Mouse (Mus musculus): ENCODE measurements around the gene Axdnd1. TPM values are rescaled to one million over a fixed set of nuclear protein-coding genes. Genes with fewer than 3 reads are reported as not detected.
"Not testable (repeated sequence)": the region's sequence is repeated elsewhere in the genome, so short reads cannot be mapped to it uniquely, and the experiment has no call there.

Gene Axdnd1
- total RNA-seq, 2 experiments from 2014 or later, result 1.3 to 2.6 TPM

DNA sequence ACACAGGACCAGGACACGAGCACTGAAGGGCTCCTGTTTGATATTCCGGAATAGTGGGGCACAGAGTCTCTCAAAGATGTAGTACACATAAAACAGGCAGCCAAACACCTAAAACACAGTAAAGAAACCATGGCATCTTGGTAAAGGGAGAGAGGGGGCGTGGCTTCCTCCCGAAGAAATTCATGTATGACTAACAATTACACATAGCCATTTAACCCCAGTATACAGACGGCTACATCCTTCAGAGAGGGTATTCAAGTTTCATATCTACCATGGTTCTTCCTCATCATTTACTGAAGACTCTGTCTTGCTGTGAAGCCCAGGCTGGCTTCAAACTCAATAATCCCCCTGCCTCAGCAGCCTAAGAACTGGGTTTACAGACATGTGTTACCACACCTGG is 16.8 kb upstream of the Axdnd1 start:
- no peak for DNase-seq (ENCODE audit: low spot score in 2 of 2)

DNA sequence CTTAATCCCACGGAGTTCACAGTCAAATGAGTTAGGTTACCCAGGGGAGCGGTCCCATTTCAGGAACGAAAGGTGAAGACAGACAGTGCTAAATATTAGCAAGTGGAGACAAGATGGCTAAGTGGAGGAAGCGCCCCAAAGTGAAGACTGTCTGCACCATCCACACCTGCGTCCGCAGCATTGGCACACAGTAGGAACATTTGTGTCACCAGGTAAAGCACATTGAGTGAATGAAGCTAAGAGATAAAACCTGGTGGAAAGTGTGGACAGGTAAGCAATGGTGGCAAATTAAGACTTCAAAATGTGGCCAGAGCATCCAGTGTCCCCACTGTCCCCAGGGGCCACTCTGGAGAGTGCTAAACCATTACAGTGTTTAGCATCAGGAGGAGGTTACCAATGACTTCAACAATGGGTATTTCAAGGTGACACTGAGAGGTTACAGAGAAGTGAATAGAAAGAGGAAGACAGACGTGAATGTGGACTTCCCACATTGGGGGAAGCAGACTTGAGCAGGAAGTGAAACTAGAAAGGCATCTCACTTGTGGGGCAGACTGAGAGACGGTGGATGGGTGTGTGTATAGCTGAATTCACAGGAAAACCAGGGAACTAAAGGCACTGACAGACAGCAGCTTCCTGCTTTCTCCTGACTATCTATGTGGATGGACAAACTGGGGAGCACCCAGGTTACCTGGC is 16.2 kb upstream of the Axdnd1 start:
- DNase-seq (ENCODE audit: low spot score in 2 of 2), result no peak

DNA sequence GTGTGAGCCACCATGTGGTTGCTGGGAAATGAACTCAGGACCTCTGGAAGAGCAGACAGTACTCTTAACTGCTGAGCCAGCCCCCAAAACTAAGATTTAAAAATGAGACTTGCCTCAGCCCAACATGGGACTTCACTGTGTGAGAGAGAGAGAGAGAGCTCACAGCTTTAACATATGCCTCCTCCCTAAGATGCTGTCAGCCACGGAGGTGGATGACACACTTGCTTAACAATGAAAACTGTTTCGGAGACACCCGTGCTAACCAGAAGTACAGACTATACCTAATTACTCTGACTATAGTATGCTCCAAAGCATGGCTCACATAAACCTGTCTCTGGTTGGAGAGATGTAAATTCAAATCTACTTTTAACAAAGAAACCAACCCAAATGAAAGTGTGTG is 12.5 kb upstream of the Axdnd1 start:
- no peak for DNase-seq (ENCODE audit: low spot score in 2 of 2)

DNA sequence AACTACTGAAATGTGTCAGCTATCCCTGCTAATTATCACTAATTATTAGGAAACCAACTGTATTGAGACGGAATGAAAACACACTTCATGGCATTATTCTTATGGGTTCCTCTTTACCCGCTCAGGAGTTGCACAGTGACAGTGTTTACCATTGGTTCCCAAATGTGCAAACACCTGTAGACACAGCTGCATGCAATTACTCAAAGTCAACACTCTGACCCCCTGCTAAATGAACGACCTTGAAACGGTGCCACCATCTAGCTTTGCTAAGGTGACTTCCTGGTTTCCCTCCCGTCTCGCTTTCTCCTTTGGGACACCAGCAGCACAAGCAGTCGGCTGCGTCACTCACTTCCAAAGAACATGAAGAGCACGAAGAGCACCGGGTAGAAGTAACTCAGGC is 11.5 kb upstream of the Axdnd1 start:
- no peak for DNase-seq (ENCODE audit: low spot score in 2 of 2)

DNA sequence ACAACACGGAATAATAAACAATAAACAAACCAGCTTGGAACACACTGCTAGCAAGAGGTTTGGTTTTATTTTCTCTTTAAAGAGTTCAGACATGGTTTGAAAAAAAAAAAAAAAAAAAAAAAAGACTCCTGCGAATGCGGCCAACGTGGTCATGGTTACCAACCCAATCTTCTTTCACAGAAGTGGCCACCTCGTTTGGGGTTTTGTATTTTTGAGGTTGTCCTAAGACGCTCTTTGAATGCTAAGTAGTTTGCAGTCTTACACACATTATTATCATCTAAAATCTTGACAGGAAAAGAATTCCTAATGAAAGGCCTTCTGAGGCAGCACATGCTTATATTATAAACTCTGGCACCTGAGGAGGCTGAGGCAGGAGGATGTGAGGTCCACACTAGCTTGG is 7.5 kb upstream of the Axdnd1 start:
- no peak for DNase-seq (ENCODE audit: low spot score in 2 of 2)

DNA sequence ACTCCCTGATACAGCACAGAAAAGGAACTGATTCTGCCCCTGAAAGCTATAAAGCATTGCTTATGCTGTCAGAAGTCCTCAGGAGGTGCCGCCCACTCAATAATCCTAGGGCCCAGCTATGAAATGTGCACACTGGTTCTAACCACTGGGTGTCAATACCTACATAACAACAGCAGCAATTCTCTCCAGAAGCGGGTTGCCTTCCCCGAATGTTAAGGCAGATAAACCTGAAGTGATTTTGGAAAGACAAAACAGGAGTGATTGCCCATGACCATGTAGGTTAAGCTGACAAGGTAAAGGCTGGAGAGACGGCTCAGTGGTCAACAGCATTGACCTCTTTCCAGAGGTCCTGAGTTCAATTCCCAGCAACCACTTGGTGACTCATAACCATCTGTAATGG is 4.8 kb upstream of the Axdnd1 start:
- no peak for DNase-seq (ENCODE audit: low spot score in 2 of 2)

DNA sequence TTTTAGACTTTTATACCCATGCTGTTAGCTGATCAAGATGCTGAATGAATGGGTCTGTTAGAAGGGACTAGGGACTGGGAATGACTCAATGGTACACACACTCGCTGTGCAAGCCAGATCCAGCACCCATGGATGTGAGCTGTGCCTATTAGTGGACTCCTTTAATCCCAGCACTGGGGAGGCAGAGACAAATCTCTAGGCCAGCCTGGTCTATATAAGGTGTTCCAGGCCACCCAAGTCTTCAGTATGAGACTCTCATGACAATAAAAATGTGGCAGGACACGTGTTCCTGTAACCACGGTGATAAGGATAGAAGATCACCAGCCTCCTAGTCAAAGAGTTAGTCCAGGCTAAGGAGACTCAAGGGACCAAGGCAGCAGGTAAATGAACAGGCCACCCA is 3.1 kb upstream of the Axdnd1 start:
- no peak for DNase-seq (ENCODE audit: low spot score in 2 of 2)

DNA sequence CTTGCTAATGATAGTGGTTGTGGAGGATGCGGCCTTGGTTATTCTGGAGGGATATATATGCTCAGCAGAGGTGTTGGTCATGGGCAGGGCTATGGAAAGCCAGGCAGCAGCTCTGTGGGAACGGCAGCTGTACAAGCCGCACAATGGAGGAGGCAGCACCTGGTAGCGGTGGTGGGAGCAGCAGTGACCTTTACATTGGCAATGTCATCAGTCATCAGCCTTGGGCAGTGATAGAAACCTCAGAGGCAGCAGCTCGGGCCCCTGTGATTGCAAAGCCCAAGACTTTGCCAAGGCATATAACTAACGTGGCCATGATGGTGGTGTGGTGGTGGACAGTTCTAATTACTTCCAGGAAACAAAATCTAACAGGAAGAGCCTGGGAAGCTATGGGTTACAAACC is 2.5 kb upstream of the Axdnd1 start:
- no peak for DNase-seq (ENCODE audit: low spot score in 2 of 2)

DNA sequence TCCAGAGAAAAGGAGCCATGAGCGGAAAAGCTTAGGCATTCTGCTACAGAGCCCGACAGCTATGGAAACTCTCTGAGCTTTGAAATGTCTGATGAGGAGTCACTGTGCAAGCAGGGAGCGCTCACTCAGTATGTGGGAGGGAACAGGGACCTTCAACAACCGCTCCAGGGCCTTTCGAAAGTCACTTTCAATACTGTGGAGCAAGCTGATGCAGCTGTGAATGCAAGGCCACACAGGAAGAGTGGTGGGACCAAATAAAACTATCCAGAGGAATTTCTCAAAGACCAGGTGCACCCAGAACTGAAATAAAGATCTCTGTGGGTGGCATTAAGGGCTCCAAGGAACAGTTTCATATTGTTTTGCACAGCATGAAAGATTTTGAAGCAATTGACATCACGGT is 1.9 kb upstream of the Axdnd1 start:
- DNase-seq (ENCODE audit: low spot score in 2 of 2), result no peak

DNA sequence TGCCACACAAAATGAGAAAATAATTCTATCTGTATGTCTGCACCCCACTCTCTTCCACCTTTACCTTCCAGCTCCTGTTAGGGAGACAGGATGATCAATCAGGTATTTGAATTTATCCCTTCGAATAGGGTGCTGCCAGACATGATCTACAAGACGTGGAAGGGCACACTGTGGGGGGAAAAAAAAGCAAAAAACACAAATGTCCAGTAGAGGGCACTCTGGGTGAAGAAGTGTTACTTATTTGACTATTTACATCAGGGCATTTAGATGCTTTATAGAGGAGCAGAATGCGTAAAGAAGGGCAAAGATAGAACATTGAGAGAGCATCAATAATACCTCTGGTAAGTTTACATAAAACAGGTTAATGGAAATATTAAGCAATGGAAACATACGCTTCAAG is 2.8 kb downstream of the Axdnd1 start:
- DNase-seq (ENCODE audit: low spot score in 2 of 2), result no peak

DNA sequence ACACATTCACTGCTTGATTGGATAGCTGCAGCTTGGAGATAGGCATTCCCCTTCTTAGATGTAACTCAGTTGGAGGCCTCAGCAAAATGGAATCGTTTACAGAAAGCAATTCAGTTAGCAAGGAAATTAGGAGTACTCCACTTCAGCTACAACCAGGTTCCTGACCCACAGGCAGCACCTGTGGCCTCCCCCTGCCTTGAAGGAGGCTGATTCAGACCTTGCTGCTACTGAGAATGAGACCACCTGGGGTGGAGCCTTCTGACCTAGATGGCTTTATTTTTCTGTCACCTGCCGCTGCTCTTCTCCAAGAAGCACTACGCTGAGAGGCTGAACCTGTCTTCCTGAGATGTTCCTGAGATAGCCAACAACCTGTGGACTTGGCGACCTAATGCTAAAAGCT is 12.4 kb downstream of the Axdnd1 start:
- DNase-seq (ENCODE audit: low spot score in 2 of 2), result no peak

DNA sequence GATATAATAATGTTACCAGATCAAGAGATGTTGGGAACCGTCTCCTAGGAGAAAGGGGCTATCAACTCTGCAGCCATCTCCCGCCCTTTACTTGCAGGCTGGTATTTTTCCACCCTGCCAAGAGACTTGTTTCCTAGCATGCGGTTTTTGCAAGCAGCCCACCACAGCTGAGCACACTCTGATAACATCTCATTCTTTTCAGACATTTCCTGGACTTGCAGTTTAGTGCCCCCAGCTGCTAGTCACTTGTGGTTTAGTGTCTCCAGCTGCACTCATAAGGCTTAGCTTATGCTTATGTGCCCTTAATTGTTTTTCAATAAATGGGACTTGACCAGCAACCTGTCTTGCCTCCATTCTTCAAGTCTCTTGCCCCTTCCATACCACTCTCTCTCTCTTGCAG is 13.0 kb downstream of the Axdnd1 start:
- no peak for DNase-seq (ENCODE audit: low spot score in 2 of 2)

DNA sequence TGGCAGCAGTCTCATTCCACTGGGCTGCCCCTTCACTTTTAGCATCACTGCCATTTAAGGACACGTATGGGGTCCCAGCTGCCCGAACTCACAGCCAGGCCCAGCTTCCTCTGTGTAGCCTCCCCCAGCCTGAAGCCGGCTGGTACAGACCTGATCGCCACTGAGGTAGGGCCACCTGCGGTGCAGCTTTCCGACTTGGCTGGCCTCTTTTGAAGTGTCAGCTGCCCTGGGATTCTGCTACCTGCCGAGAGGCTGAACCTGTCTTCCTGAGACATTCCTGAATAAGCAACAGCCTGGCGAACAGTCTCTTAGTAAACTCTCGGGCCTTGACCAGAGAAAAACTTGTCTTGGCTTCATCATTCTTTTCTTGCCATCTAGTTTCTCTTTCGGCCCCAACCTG is 17.7 kb downstream of the Axdnd1 start:
- no peak for DNase-seq (ENCODE audit: low spot score in 2 of 2)

DNA sequence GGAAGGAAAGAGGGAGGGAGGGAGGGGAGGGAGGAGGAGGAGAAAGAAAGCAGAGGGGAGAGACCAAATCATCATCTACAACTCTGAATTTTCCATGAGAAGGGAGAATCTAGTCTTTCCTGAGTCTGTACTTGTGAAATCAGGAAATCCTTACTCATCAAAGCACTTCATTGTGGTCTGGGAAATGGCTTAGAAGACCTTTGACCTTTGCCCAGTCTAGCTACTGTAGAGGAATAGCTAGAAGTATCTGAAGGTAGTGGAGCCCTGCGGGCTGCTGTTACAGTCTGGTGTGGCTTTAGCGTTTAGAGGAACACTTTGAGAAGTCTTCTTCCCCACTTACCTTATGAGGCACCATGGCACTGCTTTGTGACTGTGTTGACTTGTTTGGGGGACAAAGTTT is 18.5 kb downstream of the Axdnd1 start:
- DNase-seq (ENCODE audit: low spot score in 2 of 2), result no peak

DNA sequence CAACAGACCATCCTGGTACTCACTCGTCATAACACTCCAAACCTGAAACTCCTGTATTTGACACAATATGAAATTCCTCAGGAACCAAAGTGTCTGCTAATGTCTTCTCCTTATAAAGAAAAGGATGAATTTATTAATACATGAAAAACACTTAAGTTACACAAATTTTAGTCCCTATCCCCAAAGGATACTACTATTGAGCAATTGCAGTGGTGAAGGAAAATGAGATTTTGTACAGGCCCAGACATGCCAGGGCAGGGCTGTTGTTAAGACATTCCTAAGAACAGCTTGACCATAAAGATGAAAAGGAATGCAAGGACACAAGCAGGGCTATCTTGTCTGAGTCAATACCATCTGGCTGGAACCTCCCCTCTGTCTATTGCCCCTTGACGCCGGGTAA is 20.8 kb downstream of the Axdnd1 start:
- DNase-seq (ENCODE audit: low spot score in 2 of 2), result not testable (repeated sequence)

DNA sequence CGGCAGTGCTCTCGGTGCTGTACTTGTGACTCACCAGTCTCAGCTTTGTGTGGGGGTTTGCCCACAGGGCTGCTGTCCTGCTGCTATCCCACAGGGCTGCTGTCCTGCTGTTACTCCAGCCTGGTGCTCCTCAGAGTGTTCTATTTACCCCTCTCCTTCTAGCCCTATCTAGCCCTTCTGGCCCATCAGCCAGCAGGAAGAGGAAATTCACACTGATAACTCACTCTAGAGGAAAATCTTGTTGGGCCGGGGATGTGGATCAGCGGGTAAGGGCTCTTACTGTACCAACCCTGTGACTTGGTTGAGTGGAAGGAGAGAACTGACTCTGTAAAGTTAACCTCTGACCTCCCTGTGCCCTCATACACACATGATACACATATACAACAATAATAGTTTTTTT is 27.8 kb downstream of the Axdnd1 start:
- no peak for DNase-seq (ENCODE audit: low spot score in 2 of 2)

DNA sequence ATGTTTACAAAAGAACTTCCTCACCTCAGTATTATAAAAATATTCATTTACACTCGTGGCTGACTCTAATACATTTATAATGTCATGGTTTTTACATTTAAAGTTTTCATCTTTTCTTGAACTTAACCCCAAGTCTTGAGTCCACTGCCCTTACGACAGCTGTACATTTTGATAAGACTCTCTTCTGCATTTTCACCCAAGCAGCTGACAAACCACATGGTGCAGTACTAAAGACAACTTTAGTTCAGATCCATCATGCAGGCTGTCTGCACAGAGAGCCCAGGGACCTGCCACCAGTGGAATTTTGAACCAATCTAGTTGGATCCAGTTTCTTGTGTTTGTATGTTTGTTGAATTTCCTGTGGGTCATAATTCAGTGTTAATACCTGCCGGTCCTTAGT is 34.1 kb downstream of the Axdnd1 start:
- DNase-seq (ENCODE audit: low spot score in 2 of 2), result no peak

DNA sequence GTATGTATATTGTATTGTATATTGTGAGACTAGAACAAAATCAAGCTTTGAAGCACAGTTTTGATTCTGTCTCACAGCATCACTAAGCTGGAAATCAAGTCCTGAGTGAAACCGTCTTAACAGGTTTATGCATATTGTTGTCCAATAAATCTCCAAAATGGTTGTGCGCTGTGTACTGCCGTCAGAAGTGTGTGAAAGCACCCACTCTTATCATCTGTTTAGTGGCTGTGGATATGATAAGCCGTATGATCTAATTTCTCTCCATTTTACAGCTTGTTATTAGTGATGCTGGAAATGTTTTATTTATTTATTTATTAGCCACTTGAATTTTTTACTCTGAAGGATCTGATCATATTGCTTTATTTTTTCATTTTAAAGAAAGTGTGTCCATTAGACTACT is 34.7 kb downstream of the Axdnd1 start:
- DNase-seq (ENCODE audit: low spot score in 2 of 2), result no peak

DNA sequence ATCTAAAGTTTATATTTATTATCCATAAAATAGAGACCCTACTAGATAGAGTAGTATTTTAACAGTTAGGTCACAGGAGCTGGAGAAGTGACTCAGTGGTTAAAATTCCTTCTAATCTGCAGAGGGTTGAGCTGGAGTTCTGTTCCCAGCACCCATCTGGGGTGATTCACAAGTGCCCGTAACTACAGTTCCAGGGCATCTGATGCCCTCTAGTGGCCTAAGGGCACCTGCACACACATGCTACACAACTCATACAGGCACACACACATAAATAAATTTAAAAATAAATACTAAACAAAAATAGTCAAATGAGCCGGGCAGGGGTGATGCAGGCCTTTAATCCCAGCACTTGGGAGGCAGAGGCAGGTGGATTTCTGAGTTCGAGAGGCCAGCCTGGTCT is 39.7 kb downstream of the Axdnd1 start:
- DNase-seq (ENCODE audit: low spot score in 2 of 2), result no peak

DNA sequence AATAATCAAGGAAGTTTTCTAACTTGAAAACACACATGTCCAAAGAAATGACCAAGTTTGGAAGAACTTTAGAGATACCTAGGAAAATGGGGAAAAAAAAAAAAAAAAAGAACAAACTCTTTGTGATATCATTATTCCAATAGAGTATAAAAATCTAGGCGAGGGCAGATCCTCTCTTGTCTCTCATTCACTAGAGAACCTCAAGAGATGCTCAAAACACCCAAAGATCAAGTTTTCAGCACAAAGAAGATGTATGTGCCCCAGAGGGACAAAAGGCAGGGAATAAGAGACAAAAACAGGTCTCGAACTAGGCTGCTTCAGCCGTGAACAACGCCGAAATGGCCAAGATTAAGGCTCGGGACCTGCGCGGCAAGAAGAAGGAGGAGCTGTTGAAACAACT is 55.2 kb downstream of the Axdnd1 start, which contains the start of gene Gm2000:
Gene Gm2000, plus strand, starts transcription at position 301 of the 400 bp plus-strand sequence.
- DNase-seq (ENCODE audit: low spot score in 2 of 2), result no peak

DNA sequence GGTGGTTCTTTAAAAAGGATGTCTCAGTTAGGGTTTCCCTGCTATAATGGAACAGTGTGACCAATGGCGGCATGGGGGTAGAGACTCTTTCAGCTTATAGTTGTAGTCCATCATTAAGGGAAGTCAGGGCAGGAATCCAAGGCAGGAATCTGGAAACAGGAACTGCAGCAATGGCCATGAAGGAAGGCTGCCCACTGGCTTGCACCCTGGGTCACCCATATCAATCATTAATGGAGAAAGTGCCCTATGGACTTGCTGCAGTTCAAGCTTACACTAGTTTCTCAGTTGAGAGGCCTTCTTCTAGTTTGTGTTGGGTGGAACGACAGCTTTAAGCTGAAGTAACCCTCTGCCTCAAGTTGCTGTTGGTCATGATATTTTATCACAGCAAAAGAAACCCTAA is 68.5 kb downstream of the Axdnd1 start:
- DNase-seq (ENCODE audit: low spot score in 2 of 2), result no peak

DNA sequence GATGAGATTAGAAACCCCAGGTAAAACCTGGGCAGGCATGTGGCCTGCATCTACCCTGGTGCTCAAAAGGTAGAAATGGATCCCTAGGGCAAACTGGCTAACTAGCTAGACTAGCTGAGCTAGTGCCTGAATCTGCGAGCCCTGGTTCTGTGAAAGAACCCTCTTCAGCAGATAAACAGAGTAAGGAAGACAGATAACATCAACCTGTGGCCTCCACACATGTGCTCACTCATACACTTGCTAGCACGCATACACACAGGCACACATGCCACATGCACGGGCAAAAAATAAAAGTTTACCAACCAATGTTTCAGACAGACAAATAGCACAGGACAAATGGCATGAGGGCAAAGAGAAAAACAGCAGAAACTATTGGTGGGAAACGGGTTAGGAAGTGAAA is 70.5 kb downstream of the Axdnd1 start:
- no peak for DNase-seq (ENCODE audit: low spot score in 2 of 2)

DNA sequence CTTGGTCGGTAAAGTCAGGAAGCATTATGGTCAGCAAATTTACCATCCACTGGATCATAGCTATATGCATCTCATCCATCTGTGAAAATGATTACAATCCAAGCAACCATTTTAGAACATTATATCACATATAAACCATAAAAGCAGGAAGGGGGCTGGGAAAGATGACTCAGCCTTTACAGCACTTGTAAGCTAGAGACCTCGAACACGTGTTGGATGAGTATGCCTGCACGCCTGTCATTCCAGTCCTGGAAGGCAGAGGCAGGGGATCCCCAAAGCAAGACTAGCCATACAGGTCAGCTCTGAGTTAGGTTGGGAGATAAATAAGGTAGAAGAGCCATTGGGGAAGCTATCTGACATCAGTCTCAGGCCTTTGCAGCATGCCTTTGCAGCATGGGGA is 71.9 kb downstream of the Axdnd1 start:
- no peak for DNase-seq (ENCODE audit: low spot score in 2 of 2)

DNA sequence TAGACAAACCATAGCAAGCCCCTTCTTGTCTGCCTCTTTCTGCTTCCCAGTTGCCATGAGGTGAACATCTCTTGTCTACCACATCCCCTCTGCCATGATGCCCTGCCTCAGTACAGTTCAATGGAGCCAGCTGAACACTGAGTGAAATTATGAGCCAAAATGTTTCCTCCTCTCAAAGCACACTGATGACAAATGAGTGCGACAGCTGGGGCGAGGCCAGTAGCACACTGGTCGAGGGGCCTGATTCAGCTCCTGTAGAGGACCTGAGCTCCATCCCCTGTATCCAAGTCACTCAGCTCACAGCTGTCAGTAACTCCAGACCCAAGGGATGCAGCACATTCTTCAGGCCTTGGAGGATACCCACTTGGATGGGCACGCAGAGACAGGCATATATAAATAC is 75.3 kb downstream of the Axdnd1 start:
- no peak for DNase-seq (ENCODE audit: low spot score in 2 of 2)
